Mouse (Mus musculus): ENCODE measurements around the gene Olfr373.
A peak's percentile ranks its signal among the peaks of the same experiment; 100 is the strongest.
"Not testable (repeated sequence)": the region's sequence is repeated elsewhere in the genome, so short reads cannot be mapped to it uniquely, and the experiment has no call there.

The Olfr373 gene

DNA sequence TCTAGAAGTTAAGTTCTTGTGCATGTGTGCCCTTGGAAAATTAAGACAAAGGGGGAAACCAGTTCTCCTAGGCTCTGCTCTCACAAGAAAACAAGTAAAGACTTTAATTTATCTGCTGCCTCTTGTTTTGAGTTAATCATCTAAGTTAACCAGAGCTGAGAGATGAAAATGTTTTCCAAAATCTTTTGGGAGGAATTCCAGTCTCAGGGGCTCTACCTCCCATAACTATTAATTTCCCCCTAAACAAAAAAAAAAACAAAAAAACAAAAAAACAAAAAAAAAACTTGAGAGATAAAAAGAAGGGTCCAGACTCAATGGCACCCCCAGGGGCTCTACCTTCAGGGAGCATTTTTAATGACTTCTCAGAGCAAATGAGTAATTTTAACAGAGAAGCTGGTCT, at the start of gene Olfr373:
Gene Olfr373 (plus strand): TSS at position 301 of the 400 bp plus-strand sequence.
- DNase-seq, result not testable (repeated sequence)

DNA sequence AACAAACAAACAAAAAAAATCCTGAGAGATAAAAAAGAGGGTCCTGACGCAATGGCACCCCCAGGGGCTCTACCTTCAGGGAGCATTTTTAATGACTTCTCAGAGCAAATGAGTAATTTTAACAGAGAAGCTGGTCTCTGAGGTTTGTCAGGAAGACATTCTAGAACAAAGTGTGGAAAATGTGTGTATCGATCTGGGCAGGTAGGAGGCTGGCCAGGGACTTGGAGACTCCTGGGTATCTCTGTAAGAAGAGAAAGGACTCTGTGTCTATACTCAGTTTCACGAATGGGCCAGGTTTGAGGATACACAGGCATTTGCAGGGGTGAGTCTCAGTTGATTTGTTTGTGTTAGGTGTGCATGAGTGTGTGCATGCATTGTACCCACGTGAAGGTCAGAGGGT, 42.1 kb upstream of the Olfr373 start, which contains the start of gene Olfr372:
Gene Olfr372 (plus strand): TSS at position 301 of the 400 bp plus-strand sequence.
- not testable (repeated sequence) for DNase-seq

DNA sequence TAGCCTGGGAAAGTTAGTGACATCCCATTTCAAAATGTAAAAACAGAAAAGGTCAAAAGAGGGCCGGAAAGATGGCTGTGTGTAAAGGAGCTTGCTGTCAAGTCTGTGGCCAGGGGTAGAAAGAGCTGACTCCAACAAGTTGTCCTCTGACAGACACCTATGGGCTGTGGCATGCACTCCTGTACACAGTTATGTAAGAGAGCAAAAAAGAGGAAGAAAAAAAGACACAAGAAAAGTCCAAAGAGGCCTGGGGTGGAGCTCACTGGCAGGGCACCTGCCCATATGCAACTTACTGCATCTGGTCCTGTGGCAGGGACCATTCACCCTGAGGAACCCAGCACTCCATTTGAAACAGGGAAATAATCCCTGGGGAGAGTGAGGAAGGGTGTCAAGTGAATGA, 40.5 kb upstream of the Olfr373 start:
- no peak for DNase-seq

DNA sequence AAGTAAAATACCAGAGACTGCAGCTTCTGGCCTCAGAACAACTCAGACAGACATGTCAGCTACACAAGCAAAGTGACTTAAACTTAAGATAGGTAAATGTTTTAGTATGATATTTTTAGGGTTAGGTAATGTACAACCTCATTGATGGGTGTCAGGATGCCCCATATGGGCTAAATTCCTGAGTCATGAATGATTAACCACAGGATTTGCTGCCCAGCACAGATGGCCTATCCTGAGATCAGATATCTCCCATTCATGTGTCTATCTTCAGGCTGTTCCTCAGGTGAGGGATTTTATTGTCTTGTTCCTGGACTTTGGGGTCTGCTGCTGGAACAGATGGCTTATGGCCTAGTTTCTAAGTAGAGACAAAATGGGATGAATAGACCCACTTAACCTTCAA, 28.3 kb upstream of the Olfr373 start:
- not testable (repeated sequence) for DNase-seq

DNA sequence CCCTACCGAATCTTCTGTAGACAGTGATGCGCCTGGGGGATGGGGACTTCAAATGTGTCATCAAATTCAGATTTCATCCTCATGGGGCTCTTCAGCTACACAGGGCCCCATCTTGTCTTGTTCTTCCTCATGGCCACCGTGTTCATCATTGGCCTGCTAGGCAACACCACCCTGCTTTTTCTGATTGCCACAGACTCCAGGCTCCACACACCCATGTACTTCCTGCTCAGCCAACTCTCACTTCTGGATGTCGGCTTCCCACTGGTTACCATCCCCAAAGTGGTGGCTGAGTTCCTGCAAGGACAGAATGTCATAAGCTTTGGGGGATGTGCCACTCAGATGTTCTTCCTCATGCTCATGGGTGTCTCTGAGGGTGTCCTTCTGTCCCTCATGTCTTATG, 25.3 kb upstream of the Olfr373 start:
- DNase-seq, result not testable (repeated sequence)

DNA sequence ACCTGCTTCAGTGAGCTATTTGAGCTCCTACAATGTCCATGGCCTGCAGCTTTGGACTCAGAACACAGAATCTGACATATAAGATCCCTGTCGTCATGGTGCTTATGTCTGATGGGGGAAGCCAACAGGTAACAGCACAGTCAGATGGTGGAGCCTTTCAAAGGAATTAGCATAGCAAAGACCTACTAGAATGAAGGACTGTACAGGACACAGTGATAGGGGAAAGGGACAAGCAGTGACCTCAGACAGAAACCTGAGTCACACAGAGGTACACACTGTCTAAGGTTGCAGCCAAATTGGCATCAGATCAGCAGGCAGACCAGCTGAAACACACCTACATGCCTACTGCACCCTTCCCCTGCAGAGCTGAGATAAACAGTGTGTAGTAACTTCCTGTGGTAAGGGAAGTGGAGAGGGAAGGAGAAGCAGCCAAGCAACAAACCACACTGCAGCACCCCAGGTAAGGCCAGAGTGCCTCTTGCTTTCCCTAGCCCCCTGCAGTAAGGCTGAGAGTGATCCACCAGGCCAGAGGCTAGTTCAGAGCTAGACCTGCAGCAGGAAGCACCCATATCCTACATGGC, 16.1 kb upstream of the Olfr373 start:
- DNase-seq, result not testable (repeated sequence)

DNA sequence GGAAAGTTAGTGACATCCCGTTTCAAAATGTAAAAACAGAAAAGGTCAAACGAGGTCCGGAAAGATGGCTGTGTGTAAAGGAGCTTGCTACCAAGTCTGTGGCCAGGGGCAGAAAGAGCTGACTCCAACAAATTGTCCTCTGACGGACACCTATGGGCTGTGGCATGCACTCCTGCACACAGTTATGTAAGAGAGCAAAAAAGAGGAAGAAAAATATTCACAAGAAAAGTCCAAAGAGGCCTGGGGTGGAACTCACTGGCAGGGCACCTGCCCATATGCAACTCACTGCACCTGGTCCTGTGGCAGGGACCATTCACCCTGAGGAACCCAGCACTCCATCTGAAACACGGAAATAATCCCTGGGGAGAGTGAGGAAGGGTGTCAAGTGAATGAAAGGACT, 1.8 kb downstream of the Olfr373 start:
- no peak for DNase-seq

DNA sequence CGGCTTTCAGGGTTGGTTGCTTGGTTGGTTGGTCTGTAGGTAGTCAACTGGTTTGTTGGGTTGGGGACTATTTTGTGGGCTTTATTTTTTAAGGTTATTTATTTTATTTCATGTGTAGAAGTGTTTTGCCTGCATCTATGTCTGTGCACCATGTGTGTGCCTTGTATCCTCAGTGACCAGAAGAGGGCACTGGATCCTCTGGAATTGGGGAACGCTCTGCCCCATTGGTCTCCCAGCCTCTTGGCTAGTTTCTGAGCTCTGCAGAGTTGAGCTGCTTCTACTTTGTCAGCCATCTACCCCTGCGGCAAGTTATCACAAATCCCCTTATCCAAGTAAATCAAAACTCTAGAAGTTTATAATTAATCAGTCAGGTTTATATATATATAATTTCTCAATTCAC, 4.6 kb downstream of the Olfr373 start:
- DNase-seq, result not testable (repeated sequence)

DNA sequence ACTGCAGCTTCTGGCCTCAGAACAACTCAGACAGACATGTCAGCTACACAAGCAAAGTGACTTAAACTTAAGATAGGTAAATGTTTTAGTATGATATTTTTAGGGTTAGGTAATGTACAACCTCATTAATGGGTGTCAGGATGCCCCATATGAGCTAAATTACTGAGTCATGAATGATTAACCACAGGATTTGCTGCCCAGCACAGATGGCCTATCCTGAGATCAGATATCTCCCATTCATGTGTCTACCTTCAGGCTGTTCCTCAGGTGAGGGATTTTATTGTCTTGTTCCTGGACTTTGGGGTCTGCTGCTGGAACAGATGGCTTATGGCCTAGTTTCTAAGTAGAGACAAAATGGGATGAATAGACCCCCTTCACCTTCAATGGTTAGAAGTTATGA, 13.7 kb downstream of the Olfr373 start:
- not testable (repeated sequence) for DNase-seq

DNA sequence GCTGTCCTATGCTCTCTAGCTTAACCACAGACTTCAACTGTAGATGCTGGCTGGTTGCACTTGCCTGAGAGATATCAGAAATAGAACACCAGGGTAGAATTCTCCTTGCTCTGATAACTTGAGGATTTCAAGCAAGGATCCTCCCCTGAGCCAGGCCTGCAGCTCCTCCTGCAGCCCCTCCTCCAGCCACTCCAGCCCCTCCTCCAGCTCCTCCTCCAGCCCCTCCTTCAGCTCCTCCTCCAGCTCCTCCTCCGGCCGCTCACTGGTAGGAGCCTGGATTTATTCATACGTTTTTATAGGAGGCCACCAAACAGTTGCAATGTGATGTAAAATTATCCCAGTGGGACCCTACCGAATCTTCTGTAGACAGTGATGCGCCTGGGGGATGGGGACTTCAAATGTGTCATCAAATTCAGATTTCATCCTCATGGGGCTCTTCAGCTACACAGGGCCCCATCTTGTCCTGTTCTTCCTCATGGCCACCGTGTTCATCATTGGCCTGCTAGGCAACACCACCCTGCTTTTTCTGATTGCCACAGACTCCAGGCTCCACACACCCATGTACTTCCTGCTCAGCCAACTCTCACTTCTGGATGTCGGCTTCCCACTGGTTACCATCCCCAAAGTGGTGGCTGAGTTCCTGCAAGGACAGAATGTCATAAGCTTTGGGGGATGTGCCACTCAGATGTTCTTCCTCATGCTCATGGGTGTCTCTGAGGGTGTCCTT, 16.6 kb downstream of the Olfr373 start:
- peak; percentile 34 for DNase-seq

DNA sequence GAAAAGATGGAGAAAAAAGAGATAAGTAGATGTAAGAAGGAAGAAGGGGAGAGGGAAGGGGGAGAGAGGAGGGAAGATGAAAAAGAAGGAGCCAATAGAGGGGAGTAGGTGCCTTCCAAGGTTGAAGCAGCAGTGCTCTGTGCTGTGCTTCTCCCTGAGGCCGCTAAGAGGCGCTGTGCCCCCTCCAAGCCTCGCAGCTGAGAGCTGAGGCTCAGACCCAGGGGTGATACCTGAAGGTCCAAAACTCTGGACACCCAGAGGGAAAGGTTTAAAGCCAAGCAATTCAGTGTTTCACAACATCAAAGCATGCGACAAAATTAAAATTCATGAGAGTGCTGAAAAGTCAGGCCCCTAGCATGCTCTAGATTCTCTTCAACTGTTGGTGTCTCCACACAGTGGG, 22.2 kb downstream of the Olfr373 start:
- no peak for DNase-seq

DNA sequence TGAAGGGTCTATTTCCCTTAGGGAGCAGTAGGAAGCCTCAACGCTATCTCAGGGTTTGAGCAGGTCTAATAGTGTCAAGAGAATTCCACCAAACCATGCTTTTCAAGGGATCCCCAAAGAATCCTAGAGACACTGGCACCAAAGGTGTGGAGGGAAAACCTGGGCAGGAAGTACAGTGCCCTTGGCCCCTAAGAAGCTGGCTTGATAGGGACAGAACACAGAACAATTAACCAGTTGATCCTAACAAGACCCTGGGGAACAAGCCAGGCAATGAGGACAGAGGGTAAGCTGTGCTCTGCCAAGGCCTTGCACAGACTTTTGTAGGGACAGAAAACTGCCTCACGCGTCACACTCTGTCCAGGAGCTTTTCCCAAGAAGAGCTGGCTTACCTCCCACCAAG, 23.8 kb downstream of the Olfr373 start, which contains the start of gene Olfr374:
Gene Olfr374 (plus strand): TSS at position 301 of the 400 bp plus-strand sequence.
- no peak for DNase-seq

DNA sequence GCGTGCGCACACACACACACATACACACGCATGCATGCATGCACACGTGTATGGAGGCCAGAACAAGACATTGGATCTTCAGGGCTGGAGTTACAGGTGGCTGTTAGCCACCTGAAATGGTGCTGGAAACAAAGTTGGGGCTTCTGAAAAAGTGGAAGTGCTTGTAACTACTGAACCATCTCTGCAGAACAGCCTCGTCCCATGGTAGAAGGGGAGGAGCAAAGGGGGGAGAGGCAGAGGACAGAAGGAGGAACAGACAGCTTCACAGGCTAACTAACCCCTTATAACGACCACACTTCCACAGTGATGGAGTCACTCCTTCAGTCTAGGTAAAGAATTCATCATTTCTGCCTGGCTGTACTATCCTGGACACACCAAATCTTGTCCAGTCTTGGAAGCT, 27.9 kb downstream of the Olfr373 start:
- no peak for DNase-seq

DNA sequence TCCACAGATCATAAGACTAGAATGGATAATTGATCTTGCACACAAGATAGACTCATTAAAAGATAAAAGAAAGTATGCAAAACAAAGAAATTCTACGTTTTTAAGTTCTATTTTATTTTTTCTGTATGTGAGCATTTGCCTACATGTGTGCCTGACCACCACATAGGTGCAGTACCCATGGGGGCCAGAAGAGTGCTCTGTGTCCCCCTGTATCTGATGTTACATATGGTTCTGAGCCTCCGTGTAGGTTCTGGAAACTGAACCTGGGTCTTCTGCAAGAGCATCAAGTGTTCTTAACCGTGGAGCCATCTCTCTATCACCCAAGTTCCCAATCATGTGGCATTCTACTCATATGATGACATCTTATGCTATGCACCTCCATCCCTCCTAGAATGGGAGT, 29.5 kb downstream of the Olfr373 start:
- peak; percentile 25 for DNase-seq

DNA sequence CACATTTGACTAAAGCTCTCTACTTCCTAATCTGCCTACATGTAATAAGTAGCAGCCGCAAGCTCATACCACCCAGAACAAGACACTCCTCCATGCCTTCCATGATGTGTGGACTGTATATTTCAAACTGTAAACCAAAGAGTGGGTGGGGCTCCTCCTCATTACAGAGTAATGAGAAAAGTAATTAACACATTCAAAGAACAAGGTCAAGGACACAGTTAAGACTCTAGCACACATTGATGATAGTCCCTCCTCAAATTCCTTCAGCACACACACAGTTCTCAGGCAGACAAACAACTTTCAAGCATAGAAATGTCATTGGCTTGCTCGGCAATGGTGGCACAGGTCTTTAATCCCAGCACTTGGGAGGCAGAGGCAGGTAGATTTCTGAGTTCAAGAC, 32.2 kb downstream of the Olfr373 start:
- no peak for DNase-seq

DNA sequence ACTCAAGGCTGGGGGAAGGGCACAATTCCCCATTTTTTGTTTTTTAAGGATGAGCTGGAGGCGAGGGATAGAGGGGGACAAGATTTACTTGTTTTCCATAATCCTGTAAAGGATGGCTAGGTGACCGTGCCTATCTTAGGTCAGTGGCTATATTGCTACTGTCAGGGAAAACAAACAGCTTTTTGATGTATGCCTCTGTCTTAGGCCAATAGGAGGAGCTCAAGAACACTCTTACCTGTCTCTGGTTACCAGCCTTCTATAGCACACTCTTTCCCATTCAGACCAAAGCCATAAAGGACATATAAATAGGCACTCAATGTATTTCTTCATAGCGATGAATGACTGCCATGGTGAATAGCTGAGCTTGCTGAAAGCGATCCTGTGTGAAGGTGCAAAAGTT, 35.6 kb downstream of the Olfr373 start:
- no peak for DNase-seq

DNA sequence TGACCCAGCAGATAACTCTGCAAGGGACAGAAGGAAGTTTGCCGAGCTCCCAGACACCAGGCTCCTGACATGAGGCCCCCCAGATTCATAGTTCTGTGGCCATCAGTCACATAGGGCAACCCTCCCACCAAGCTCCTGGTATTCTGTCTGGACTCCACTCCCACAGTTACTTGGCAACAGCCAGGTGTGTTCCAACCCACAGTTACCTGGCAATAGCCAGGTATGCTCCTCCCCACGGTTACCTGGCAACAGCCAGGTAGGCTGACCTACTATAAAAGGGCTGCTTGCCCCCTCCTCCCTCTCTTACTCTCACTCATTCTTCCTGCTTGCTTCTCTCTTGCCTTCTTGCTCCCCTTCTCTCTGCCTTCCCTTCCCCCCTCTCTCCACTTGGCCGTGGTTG, 38.5 kb downstream of the Olfr373 start:
- DNase-seq, result not testable (repeated sequence)

DNA sequence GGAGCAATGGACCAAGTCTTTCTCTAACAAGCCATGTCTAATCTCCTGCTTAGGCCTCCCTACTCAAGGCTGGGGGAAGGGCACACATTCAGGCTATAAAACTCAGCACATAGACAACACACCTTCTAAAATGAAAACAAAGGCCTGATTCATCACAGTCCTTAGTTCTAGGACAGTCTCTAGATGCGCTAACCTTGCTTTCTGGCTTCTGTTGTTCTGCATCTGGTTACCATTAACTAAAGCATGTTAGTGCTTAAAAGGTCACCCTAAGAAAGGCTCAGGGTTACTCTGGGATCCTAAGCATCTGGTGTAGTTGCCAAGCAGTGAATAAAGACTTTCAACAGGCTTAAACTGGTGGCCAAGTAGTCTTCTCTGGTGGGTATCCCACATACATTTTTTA, 39.0 kb downstream of the Olfr373 start:
- DNase-seq, result no peak

DNA sequence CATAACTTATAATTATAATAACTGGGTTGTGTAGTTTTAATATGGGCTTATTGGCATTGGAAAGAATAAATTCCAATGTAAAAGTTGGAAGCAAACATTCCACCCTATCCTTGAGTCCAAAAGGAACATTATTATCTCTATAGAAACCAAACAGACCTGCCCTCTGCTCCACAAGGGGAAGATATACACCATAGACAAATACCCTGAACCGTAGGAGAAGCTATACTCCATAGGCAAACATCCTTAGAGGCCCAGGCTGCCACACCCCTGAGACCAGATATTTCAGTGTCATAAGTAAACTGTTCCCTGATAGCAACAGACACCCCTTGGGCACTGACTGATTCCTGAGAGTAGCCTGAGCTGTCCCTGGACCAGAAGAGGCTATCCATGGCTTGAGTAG, 44.9 kb downstream of the Olfr373 start:
- no peak for DNase-seq

DNA sequence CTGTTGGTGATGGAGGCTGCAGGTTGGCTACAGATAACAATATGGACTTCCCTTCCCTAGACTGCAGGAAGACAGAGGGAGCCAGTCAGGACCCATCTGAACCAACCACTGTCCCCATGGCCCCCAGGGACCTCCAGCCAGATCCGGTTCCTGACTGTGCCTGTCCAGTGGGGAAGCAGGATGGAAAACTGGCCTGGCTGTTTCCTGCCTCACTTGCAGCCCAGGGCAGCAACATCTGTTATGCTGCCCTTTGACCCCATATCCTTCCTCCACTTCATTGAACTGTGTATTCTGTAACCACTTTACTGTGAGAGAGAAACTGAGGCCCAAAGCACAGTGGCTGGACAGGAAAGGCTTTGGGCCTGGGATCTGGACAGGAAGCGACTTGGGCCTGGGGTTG, 48.3 kb downstream of the Olfr373 start:
- DNase-seq, result no peak

DNA sequence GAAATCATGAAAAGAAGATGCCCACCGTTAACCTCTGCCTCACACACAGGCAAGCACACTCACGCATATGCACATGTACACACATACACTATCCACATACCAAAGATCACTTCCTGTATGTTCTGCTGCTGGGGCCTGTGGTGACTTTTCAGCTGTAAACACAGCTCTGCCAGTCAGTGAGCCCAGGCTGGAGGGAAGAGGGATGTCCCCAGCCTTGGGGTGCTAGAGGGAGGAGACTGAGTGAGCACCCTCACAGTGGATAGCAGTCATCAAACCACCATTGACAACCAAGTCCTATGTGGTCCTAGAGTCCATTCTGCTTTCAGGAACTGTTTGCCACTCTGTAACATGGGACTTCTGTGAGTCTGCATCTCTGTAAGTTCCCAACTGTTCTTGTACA, 48.9 kb downstream of the Olfr373 start:
- DNase-seq, result peak; percentile 11

DNA sequence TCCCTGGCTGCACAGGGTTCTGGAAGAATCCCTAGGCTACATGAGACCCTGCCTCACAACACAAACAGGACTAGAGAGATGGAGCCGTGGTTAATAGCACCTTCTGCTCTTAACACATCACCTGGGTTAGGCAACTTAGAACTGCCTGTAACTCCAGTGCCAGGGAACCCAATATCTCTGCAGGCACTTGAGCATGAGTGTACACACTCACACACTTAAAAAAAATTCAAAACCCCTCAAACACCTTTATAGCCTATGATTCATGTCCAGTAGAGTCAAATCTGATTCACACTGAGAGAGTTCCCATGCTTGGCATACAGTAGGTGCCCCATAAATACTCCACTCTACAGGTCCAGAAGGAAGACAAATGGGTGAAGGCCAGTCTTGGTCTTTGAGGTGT, 49.4 kb downstream of the Olfr373 start:
- no peak for DNase-seq

DNA sequence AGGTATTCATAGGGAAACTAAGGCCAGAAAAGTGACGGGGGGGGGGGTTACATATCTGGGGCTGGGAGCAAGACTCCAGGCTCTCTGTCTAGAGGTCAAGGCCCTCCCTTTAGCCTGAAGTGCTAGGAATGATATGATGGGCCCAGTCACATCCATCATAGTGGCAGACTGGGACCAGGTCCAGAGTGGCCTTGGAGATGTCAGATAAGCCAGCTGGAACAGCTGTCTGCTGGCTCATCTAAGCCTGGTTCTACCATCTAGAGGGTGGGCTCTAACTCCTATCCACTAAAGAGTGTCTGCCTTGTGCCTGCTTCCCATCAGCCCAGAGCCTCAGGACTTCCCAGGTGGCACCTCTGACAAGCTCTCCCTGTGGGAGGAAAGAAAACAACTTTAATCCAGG, 49.9 kb downstream of the Olfr373 start:
- no peak for DNase-seq

DNA sequence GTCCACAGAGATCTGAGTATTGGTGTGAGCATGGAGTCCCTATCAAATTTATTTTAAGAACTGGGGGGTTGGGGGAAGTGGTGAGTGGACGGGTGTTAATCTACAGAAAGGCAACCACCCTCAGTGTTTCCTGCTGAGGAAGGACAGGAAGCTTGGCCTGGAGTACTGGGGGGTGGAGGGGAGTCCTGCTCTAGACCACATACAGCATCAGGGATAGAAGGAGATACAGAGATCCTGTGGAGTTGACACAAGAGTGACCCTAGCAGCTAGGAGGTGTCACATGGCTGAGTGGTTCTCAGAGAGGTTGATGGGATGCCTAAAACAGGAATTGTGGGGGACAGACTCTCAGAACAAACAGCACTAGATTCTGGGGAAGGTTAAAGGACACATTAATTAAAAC, 50.5 kb downstream of the Olfr373 start:
- no peak for DNase-seq

All from thymus, postnatal 25 days (tissue).